Mouse (Mus musculus): ENCODE results near the gene Lrguk. TPM values are rescaled to one million over a fixed set of nuclear protein-coding genes. Genes with fewer than 3 reads are reported as not detected.

The Lrguk gene
- polyA plus RNA-seq, 1 experiment from 2014 or later, result 0.47 TPM

DNA sequence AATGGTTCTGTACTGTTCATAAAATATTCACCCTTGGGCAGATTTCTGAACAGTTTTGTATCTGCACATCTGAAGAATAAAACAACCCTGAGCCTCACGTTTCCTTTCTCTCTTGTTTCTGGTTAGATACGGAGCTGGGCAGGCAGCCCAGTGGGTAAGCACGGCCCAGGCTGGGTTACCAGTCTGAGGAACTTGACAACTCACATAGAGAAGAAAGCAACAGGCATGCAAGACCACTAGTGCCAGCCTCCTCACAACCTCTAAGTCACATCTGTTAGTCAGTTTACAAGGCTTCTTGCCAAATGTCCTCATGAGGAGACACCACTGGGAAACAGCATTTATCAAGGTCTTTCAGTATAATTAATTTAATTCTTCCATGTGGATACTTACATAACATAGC is 139.6 kb downstream of the Lrguk start:
- 90% methylated on average over 3 of the region's 3 CpGs for WGBS
- no peak overlapping the region for H3K4me3 ChIP-seq
- H3K27me3 ChIP-seq, result no peaks in the 10 kb centered on the region
- H3K4me1 ChIP-seq, result no peaks in the 10 kb centered on the region
- ATAC-seq (ENCODE audit: low FRiP score, low read depth), result no peak
- no peaks in the 10 kb centered on the region for H3K9me3 ChIP-seq
- no peak overlapping the region for H3K4me2 ChIP-seq (replicated peaks)
- H3K36me3 ChIP-seq, result peaks cover 59% of the 10 kb centered on the region
- H3K9ac ChIP-seq, result no peak overlapping the region
- H3K27ac ChIP-seq, result no peak overlapping the region

DNA sequence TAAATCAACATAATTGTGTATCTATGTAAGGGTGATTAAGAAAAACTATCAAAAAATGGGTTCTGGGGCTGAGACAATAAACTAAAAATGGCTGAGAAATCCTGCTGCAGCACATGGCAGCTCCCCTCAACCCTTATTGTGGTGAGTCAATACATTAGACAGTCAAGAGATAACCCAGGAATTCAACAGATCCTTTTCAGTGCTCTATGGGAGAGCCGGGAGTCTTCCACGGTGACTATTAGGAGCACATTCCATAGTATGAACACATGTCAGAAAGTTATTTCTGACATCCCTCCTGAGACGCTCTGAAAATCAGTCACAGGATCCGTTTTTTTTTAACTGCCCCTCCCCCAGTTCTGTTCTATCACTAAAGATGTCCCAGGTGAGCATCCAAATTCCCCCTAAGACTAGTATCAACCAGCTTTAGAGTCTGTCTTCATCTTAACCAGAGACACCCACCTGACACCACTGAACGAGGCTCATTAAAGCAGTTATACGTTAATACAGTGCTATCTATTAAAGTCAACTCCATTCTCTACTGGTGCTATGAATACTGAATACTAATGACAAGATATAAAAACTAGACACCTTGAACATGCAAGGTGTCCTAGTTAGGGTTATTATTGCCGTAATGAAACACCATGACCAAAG is 141.7 kb downstream of the Lrguk start:
- no peak overlapping the region for H3K27ac ChIP-seq
- WGBS, result 83% methylated on average over 7 of the region's 7 CpGs
- ATAC-seq (ENCODE audit: low FRiP score, low read depth), result no peak

DNA sequence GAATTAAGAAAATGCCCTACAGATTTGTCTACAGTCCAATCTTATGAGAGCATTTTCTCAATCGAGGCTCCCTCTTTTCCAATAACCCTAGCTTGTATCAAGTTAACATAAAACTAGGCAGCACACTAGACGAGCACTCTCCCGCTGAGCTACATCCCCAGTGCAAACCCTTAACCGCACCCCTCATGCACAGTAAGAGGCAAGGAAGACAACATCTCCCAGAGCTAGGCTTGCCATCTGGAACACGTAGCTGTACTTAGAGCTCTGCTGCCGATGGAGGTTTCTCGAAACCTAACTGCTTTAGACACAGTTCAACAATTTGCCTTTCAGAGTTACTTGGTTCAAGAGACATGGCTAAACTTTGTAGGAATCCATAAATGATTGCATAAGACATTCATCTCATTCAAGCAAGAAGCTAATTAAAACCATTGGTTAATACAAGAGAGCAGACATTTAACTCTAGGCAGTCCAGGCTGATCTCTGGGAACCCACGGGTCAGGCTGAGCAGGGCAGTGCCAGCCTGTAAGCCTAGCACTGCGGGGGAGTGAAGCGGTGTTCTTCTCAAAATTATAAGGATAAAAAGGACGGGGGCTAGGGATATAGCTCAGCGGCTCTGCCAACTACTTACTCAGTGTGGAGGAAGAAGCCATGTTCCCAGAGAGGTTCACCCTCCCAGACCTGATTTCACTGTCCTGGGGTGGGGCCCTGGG is 142.7 kb downstream of the Lrguk start:
- Histone ChIP-seq H3K36me3 (peaks cover 36% of the 10 kb centered on the region), H3K9me3 (no peaks in the 10 kb centered on the region), H3K4me1 (peaks cover 10% of the 10 kb centered on the region), H3K4me3 (no peak overlapping the region), H3K27ac (no peak overlapping the region), H3K9ac (no peak overlapping the region), H3K4me2 (replicated peaks) (no peak overlapping the region), H3K27me3 (no peaks in the 10 kb centered on the region)
- WGBS, result 88% methylated on average over 12 of the region's 12 CpGs
- no peak for ATAC-seq (ENCODE audit: low FRiP score, low read depth)

More for the DNA sequence above, 141.7 kb downstream of the Lrguk start:
- Histone ChIP-seq H3K36me3 (peaks cover 45% of the 10 kb centered on the region), H3K9ac (no peak overlapping the region), H3K27me3 (no peaks in the 10 kb centered on the region), H3K4me1 (peaks cover 6% of the 10 kb centered on the region), H3K9me3 (no peaks in the 10 kb centered on the region), H3K4me3 (no peak overlapping the region), H3K4me2 (replicated peaks) (no peak overlapping the region)

DNA sequence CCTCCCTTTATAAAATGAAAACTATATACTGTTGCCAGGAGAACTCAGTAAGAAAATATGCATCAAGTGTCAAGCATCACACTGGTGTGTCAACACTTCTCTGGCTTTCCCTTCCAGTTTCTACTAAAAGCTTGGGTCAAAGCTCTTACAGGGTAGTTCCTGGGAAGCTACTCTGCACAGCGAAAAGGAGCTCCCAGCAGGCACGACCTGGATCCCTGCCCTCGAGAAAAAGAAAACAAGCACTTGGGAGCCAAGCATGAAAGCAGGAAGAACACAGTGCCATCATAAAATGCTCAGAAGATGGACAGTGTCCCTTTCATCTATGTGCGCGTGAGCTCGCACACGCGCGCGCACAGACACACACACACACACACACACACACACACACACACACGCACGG is 144.0 kb downstream of the Lrguk start:
- Histone ChIP-seq H3K27me3 (no peaks in the 10 kb centered on the region), H3K4me1 (peaks cover 10% of the 10 kb centered on the region), H3K36me3 (peaks cover 26% of the 10 kb centered on the region), H3K4me3 (no peak overlapping the region), H3K9me3 (no peaks in the 10 kb centered on the region), H3K27ac (no peak overlapping the region), H3K4me2 (replicated peaks) (no peak overlapping the region), H3K9ac (no peak overlapping the region)
- ATAC-seq (ENCODE audit: low FRiP score, low read depth), result no peak
- 86% methylated on average over 12 of the region's 12 CpGs for WGBS

DNA sequence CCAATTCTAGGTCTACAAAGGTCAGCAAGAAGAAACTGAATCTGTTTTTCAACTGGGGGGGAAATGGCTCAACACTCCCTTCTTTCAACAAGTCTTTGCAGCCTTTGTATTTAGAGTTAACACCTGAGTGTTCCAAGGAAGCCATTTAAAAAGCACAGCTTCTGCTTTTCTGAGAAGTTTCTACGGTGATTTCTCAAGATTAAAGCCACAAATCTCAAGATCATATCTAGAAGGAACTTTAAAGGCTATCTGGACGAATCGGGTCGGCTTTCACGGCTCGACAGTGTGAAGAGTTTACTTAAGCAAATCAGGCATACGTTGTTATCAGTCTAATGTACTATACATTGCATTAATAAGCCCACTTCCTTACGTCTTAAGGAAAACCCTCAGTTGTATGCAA is 145.5 kb downstream of the Lrguk start:
- H3K27me3 ChIP-seq, result no peaks in the 10 kb centered on the region
- no peaks in the 10 kb centered on the region for H3K9me3 ChIP-seq
- H3K9ac ChIP-seq, result no peak overlapping the region
- H3K4me1 ChIP-seq, result peaks cover 10% of the 10 kb centered on the region
- H3K36me3 ChIP-seq, result peaks cover 13% of the 10 kb centered on the region
- no peak overlapping the region for H3K4me3 ChIP-seq
- 83% methylated on average over 8 of the region's 8 CpGs for WGBS
- ATAC-seq (ENCODE audit: low FRiP score, low read depth), result no peak
- no peak overlapping the region for H3K4me2 ChIP-seq (replicated peaks)
- no peak overlapping the region for H3K27ac ChIP-seq

DNA sequence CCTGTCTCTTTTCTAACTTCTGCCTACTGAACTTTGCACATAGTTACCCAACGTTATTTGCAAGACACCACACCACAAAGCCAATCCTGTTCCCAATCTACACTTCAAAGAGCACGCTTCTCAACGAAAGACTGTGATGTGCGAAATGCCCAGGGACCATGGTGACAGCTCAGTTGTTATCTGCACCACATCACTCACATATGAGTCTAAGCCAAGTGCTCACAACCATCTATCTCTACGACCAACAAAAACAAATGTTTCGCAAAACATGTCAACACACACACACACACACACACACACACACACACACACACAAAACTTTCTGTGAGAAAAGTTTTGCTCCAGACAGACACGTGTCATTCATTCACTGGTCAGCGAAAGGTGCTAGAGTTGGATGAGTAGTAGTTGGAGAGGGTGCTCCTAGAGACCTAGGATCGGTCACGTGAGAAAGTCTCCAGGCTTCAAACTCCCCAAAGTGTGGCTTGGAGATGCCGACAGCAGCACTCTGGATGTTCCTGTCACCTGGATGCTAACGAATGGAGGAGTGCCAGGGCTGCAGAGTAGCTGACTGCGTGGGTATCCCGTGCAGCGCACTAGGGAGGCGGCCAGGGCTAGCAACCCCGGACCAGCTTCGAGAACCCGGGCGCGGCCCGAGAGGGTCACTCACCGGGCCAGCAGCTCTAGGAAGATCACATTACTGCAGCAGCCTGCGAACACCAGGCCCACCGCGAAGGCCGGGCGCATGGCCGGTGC is 147.0 kb downstream of the Lrguk start:
- no peaks in the 10 kb centered on the region for H3K27me3 ChIP-seq
- peak overlapping the region; percentile 48; the same call in 1 of the 2 replicates for H3K27ac ChIP-seq
- peak overlapping the region; percentile 78 for H3K4me3 ChIP-seq
- peaks cover 10% of the 10 kb centered on the region for H3K4me1 ChIP-seq
- no peaks in the 10 kb centered on the region for H3K9me3 ChIP-seq
- H3K9ac ChIP-seq, result peak overlapping the region; percentile 80
- H3K4me2 ChIP-seq (replicated peaks), result peak overlapping the region; percentile 79
- peaks cover 4% of the 10 kb centered on the region; the same call in 1 of the 2 replicates for H3K36me3 ChIP-seq
- peak; percentile 85 for ATAC-seq (ENCODE audit: low FRiP score, low read depth)
- 2% methylated on average over 29 of the region's 29 CpGs for WGBS

DNA sequence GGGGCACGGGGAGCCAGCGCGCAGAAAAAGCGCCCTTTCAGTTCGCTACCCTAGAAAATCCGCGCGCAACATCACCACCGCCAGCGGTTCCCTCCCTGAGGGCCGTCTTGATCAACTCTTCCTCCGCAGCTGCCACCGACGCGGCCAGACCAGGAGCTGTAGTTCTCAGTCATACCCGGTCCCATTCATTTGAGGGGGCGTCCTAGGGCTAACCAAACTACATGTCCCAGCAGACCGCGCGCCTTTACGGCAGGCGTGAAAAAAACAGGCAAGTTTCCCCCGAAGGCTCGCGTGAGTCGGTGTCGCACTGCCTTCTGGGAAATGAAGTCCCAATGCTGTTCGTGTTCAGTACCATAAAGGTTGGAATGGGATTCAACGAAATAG is 147.6 kb downstream of the Lrguk start, which contains the start of gene Slc35b4:
Slc35b4 (minus strand) TSS at position 248 of the 384 bp plus-strand sequence.
- peaks cover 10% of the 10 kb centered on the region for H3K4me1 ChIP-seq
- peak within 1 kb of the TSS; percentile 80 for H3K9ac ChIP-seq
- H3K27me3 ChIP-seq, result no peaks in the 10 kb centered on the region
- no peaks in the 10 kb centered on the region for H3K9me3 ChIP-seq
- peak; percentile 100 for ATAC-seq (ENCODE audit: low FRiP score, low read depth)
- WGBS, result under 1% methylated on average over 29 of the region's 29 CpGs
- peaks cover 4% of the 10 kb centered on the region; the same call in 1 of the 2 replicates for H3K36me3 ChIP-seq
- peak within 1 kb of the TSS; percentile 78 for H3K4me3 ChIP-seq
- peak within 1 kb of the TSS; percentile 48; the same call in 1 of the 2 replicates for H3K27ac ChIP-seq
- peak within 1 kb of the TSS; percentile 79 for H3K4me2 ChIP-seq (replicated peaks)

DNA sequence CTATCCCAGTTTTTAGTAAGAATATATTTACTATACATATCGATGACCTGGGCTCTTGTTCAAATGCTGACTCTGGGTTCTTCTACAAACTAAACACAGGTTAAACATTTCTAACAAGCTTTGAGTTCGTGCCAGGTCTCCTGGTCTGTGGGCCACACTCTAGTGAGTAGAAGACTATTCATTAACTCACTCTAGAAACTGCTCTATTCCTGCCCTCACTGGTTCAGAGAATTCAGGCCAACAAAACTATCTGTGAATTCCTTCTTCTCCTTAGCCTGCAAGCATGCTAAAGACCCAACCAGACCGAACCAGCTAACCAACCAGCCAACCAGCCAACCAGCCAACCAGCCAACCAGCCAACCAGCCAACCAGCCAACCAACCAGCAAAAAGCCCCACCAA is 149.8 kb downstream of the Lrguk start:
- Histone ChIP-seq H3K36me3 (no peaks in the 10 kb centered on the region), H3K4me1 (peaks cover 10% of the 10 kb centered on the region), H3K9me3 (no peaks in the 10 kb centered on the region), H3K9ac (no peak overlapping the region), H3K4me3 (no peak overlapping the region), H3K27me3 (no peaks in the 10 kb centered on the region), H3K4me2 (replicated peaks) (no peak overlapping the region), H3K27ac (no peak overlapping the region)
- no peak for ATAC-seq (ENCODE audit: low FRiP score, low read depth)
- 80% methylated on average over 3 of the region's 3 CpGs for WGBS

DNA sequence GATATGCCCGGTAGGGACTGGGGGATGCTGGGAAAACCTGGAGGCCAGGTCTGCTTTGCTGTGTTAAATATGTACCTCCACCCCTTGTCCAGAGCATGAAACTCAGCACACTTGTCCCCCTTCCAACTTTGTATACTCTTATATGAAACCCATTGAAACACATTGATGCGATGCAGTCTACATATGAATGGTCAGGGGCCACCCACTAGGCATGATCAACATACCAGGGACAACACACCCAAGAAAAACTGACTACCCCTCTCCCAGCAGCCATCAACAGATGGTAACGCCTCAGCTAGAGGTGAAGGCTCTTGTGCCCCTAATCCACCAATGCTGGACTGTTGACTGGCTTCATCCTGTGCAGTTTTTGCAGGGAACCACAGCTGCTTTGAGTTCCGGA is 150.7 kb downstream of the Lrguk start:
- Histone ChIP-seq H3K27ac (no peak overlapping the region), H3K9me3 (no peaks in the 10 kb centered on the region), H3K36me3 (no peaks in the 10 kb centered on the region), H3K4me3 (no peak overlapping the region), H3K27me3 (no peaks in the 10 kb centered on the region), H3K4me1 (peaks cover 10% of the 10 kb centered on the region), H3K4me2 (replicated peaks) (no peak overlapping the region), H3K9ac (no peak overlapping the region)
- ATAC-seq (ENCODE audit: low FRiP score, low read depth), result no peak
- WGBS, result 70% methylated on average over 4 of the region's 4 CpGs

DNA sequence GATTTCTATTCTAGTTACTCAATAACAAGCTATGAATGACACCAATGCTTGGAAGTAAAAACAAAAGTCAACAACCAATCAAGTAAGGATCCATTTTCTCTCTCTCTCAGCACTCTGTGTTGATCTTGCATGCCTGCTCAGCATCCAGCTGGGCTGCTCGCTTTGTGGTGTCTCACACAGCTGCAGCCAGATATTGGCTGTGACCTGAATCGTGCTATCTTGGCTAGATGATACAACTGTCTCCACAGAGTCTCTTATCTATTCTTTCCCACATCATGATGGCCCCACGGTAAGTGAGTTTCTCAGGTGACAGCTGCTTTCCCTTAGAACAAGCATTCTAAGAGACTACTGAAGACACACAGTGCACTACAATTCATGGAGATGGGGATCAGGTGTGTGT is 152.7 kb downstream of the Lrguk start:
- Histone ChIP-seq H3K27ac (no peak overlapping the region), H3K9me3 (no peaks in the 10 kb centered on the region), H3K27me3 (no peaks in the 10 kb centered on the region), H3K9ac (no peak overlapping the region), H3K4me2 (replicated peaks) (no peak overlapping the region), H3K4me3 (no peak overlapping the region), H3K36me3 (no peaks in the 10 kb centered on the region), H3K4me1 (no peaks in the 10 kb centered on the region)
- 87% methylated on average over 3 of the region's 3 CpGs for WGBS
- no peak for ATAC-seq (ENCODE audit: low FRiP score, low read depth)

DNA sequence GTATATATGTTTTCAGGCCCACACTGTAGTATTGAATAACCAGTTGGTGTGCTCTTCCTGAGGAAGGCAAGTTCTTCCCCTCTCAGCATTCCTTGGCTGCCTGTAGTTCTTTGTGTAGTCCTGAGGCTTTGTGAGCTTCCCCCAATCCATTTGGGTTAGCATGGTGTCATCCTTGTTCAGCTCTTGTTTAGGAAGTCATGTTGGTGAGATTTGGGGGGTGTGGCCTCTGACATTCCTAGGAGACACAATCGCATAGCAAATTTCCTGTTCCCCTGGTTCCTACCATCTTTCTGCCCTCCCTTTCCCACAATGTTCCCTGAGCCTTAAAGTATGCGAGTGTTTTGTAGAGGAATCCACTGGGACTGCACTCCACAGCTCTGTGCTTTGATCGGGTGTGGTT is 154.1 kb downstream of the Lrguk start:
- no peak for ATAC-seq (ENCODE audit: low FRiP score, low read depth)
- Histone ChIP-seq H3K27me3 (no peaks in the 10 kb centered on the region), H3K4me2 (replicated peaks) (no peak overlapping the region), H3K9ac (no peak overlapping the region), H3K4me1 (no peaks in the 10 kb centered on the region), H3K27ac (no peak overlapping the region), H3K4me3 (no peak overlapping the region), H3K36me3 (no peaks in the 10 kb centered on the region), H3K9me3 (no peaks in the 10 kb centered on the region)
- 81% methylated on average over 3 of the region's 3 CpGs for WGBS
